Mouse (Mus musculus): ENCODE data around the gene Exoc4. TPM values are rescaled to one million over a fixed set of nuclear protein-coding genes. Genes with fewer than 3 reads are reported as not detected.

The Exoc4 gene
- polyA plus RNA-seq, 1 experiment from 2014 or later, result 40.2 TPM

DNA sequence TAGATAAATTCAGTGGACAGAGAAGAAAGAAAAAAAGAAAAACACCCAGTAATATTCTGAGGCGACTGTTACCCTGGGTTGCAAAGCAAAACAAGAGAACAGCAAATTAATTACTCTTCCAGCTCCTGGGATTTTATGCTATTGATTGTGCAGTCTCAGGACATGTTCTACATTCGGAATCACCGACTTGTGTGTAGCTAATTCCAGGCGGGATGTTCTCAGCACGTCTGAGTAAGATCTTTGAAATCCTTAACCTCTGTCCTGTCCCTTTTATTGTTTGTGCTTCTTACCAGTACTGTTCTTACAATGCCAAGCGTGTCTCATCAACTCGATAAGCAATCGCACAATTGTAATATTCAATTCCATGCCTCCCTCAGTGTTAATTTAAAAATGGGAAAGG, 664.6 kb downstream of the Exoc4 start:
- H3K4me1 ChIP-seq (ENCODE audit: control insufficient read depth, insufficient read depth, low read length), result no peaks in the 10 kb centered on the region
- no peaks in the 10 kb centered on the region for H3K9me3 ChIP-seq (ENCODE audit: control insufficient read depth, low read depth, low read length)
- no peak overlapping the region for H3K4me3 ChIP-seq (ENCODE audit: low read depth, low read length)
- H3K27ac ChIP-seq (ENCODE audit: low read length), result no peak overlapping the region
- H3K27me3 ChIP-seq (ENCODE audit: control insufficient read depth, insufficient read depth, low read length), result no peaks in the 10 kb centered on the region
- H3K36me3 ChIP-seq (ENCODE audit: control insufficient read depth, insufficient read depth, low read length), result no peaks in the 10 kb centered on the region
- H3K9ac ChIP-seq (replicated peaks; ENCODE audit: low read depth, low read length), result no peak overlapping the region
- WGBS, result 86% methylated on average over 8 of the region's 8 CpGs
- H3K4me2 ChIP-seq (replicated peaks; ENCODE audit: low read depth, low read length), result no peak overlapping the region
- no peak for ATAC-seq (ENCODE audit: insufficient number of reproducible peaks, insufficient read depth, low FRiP score, low read depth)

DNA sequence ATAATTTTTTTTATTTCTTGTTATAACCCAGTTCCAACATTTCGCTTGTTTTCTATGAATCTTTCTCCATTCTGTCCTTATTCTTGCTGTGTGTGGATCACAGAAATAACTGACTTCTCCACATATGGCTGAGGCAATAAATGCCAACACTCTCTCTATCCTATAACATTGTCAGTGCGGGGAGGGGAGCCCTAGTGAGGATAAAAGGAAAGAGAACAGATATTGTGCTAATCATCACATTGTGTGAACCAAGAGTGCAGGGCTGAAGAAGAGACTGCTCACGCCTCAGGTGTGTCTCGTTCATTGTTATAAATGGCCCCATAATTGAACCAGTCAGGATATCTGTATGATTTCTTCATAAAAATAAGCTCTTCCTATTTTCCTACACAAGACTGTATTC, 665.1 kb downstream of the Exoc4 start:
- Histone ChIP-seq H3K36me3 (ENCODE audit: control insufficient read depth, insufficient read depth, low read length) (no peaks in the 10 kb centered on the region), H3K9ac (replicated peaks; ENCODE audit: low read depth, low read length) (no peak overlapping the region), H3K27ac (ENCODE audit: low read length) (no peak overlapping the region), H3K4me3 (ENCODE audit: low read depth, low read length) (no peak overlapping the region), H3K27me3 (ENCODE audit: control insufficient read depth, insufficient read depth, low read length) (no peaks in the 10 kb centered on the region), H3K4me1 (ENCODE audit: control insufficient read depth, insufficient read depth, low read length) (no peaks in the 10 kb centered on the region), H3K4me2 (replicated peaks; ENCODE audit: low read depth, low read length) (no peak overlapping the region), H3K9me3 (ENCODE audit: control insufficient read depth, low read depth, low read length) (no peaks in the 10 kb centered on the region)
- ATAC-seq (ENCODE audit: insufficient number of reproducible peaks, insufficient read depth, low FRiP score, low read depth), result no peak
- 91% methylated on average over 4 of the region's 4 CpGs for WGBS

DNA sequence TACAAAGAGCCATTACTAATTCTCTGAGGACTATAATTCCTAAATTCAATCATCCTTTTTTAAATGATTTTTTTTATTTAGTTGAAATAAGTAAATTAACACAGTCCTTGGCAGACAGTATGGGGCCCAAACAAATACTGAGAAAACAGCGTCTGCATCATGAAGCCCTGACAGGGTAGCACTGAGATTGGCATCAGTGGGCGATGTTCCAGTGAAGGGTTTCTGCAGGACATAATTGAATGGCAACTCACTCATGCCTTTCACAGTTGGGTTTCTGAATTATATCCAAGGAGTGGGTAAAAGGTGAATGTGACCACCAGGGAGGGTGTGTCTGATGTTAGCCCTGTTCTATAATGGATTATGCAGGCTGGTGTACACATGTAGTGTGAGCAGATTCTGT, 674.7 kb downstream of the Exoc4 start:
- Histone ChIP-seq H3K36me3 (ENCODE audit: control insufficient read depth, insufficient read depth, low read length) (no peaks in the 10 kb centered on the region), H3K4me3 (ENCODE audit: low read depth, low read length) (no peak overlapping the region), H3K4me1 (ENCODE audit: control insufficient read depth, insufficient read depth, low read length) (no peaks in the 10 kb centered on the region), H3K27me3 (ENCODE audit: control insufficient read depth, insufficient read depth, low read length) (no peaks in the 10 kb centered on the region), H3K27ac (ENCODE audit: low read length) (no peak overlapping the region), H3K9me3 (ENCODE audit: control insufficient read depth, low read depth, low read length) (no peaks in the 10 kb centered on the region), H3K4me2 (replicated peaks; ENCODE audit: low read depth, low read length) (no peak overlapping the region), H3K9ac (replicated peaks; ENCODE audit: low read depth, low read length) (no peak overlapping the region)
- 91% methylated on average over 2 of the region's 2 CpGs for WGBS
- no peak for ATAC-seq (ENCODE audit: insufficient number of reproducible peaks, insufficient read depth, low FRiP score, low read depth)

DNA sequence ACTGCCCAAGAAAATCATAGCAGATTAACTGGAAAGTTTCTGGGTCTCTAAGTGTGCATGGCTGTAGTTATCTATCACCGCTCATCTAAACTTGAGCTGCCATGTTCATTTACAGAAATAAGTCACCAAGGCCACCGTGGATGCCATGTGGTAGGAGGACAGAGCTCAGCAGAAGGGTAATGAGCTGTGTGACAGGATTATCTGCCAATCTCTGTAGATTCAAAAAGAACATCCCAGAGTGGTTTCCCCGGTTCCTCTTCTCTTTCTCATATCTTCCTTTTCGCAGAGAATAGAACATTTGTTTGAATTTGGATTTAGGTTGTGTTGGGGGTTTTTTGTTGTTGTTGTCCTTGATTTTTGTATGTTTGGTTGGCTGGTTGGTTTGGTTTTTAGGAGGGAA, 676.0 kb downstream of the Exoc4 start:
- no peak for ATAC-seq (ENCODE audit: insufficient number of reproducible peaks, insufficient read depth, low FRiP score, low read depth)
- Histone ChIP-seq H3K36me3 (ENCODE audit: control insufficient read depth, insufficient read depth, low read length) (no peaks in the 10 kb centered on the region), H3K9me3 (ENCODE audit: control insufficient read depth, low read depth, low read length) (no peaks in the 10 kb centered on the region), H3K27me3 (ENCODE audit: control insufficient read depth, insufficient read depth, low read length) (no peaks in the 10 kb centered on the region), H3K4me2 (replicated peaks; ENCODE audit: low read depth, low read length) (no peak overlapping the region), H3K9ac (replicated peaks; ENCODE audit: low read depth, low read length) (no peak overlapping the region), H3K4me3 (ENCODE audit: low read depth, low read length) (no peak overlapping the region), H3K4me1 (ENCODE audit: control insufficient read depth, insufficient read depth, low read length) (peaks cover 5% of the 10 kb centered on the region; the same call in 1 of the 2 replicates), H3K27ac (ENCODE audit: low read length) (no peak overlapping the region)
- 89% methylated on average over 4 of the region's 4 CpGs for WGBS

DNA sequence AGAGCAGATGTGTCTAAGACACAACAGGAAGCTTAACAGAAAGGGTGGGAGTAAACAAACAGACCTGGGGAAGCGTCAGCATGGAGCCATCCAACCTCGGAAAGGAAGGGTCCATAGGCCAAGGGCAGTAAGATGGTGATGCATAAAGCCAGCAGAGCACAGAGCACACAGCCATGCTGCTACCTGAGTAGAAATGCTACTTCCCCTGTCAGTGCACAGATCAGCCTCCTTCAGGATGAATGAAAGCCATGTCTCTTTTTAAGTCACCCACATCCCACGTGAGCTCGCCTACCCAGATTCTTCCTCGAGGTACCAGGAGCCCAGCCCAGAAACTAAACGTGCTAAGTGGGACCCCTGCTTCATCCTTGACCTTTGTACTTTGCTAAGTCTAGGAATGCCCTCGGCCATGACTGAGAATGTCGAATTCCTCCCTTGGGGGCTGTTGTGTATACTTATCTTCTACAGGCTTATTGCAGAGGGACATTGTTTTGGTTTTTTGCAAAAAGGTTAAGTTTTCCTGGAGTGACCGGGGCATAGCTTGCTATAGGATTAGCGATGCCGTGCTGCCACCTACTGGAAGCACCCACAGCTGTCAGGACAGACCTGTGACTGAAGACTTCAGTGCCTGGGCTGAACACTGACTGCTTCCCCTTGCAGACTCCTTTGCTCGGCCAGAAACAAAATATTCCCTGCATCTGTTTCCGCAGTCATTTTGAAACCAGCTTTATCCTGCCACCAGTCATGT, 680.6 kb downstream of the Exoc4 start:
- Histone ChIP-seq H3K9me3 (ENCODE audit: control insufficient read depth, low read depth, low read length) (no peaks in the 10 kb centered on the region), H3K4me2 (replicated peaks; ENCODE audit: low read depth, low read length) (no peak overlapping the region), H3K4me3 (ENCODE audit: low read depth, low read length) (no peak overlapping the region), H3K9ac (replicated peaks; ENCODE audit: low read depth, low read length) (no peak overlapping the region), H3K4me1 (ENCODE audit: control insufficient read depth, insufficient read depth, low read length) (peaks cover 5% of the 10 kb centered on the region; the same call in 1 of the 2 replicates), H3K36me3 (ENCODE audit: control insufficient read depth, insufficient read depth, low read length) (no peaks in the 10 kb centered on the region), H3K27ac (ENCODE audit: low read length) (no peak overlapping the region), H3K27me3 (ENCODE audit: control insufficient read depth, insufficient read depth, low read length) (no peaks in the 10 kb centered on the region)
- 17% methylated on average over 13 of the region's 13 CpGs for WGBS
- peak; percentile 75; the same call in 1 of the 2 replicates for ATAC-seq (ENCODE audit: insufficient number of reproducible peaks, insufficient read depth, low FRiP score, low read depth)

DNA sequence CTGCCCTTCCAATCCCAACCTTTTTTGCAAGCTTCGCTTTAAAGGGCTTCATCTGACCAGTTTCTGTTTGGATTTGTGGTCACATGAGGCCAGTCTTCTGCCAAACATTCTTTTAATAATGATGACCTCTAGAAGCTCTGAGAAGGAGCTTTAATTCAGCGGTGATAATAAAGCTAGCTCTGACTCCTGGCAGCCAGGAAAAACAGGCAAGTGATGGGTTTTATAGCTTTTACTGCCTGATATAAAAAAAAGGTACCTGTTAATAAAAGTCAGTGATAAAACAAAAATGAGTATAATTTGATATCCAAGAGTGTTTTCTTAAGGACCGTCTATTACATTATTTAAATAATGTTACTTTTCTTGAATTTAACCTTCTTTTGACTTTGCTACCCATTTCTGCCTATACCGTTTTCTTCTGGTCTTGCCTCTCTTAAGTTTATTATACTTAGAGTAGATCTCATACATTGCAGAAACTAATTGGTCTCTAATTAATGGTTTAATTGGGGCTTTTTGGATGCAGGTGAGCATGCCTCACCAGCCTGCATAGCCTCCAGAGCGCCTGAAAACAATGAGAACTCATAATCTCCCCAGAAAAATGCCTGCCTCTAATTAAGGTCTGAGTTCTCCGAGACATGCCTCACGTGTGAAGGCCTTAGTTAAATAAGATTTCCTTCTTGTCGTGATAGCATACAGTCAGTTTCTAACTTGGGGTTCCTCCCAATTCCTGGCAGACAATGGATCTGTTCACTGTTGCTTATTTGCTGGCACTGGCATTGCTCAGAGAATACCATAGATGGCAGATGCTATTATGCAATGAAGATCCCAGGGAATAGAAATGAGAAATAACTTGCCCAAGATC, 681.4 kb downstream of the Exoc4 start:
- H3K4me1 ChIP-seq (ENCODE audit: control insufficient read depth, insufficient read depth, low read length), result peaks cover 5% of the 10 kb centered on the region; the same call in 1 of the 2 replicates
- H3K36me3 ChIP-seq (ENCODE audit: control insufficient read depth, insufficient read depth, low read length), result no peaks in the 10 kb centered on the region
- no peaks in the 10 kb centered on the region for H3K27me3 ChIP-seq (ENCODE audit: control insufficient read depth, insufficient read depth, low read length)
- H3K27ac ChIP-seq (ENCODE audit: low read length), result no peak overlapping the region
- no peak for ATAC-seq (ENCODE audit: insufficient number of reproducible peaks, insufficient read depth, low FRiP score, low read depth)
- WGBS, result 70% methylated on average over 8 of the region's 8 CpGs
- H3K9ac ChIP-seq (replicated peaks; ENCODE audit: low read depth, low read length), result no peak overlapping the region
- no peaks in the 10 kb centered on the region for H3K9me3 ChIP-seq (ENCODE audit: control insufficient read depth, low read depth, low read length)
- no peak overlapping the region for H3K4me3 ChIP-seq (ENCODE audit: low read depth, low read length)
- no peak overlapping the region for H3K4me2 ChIP-seq (replicated peaks; ENCODE audit: low read depth, low read length)

DNA sequence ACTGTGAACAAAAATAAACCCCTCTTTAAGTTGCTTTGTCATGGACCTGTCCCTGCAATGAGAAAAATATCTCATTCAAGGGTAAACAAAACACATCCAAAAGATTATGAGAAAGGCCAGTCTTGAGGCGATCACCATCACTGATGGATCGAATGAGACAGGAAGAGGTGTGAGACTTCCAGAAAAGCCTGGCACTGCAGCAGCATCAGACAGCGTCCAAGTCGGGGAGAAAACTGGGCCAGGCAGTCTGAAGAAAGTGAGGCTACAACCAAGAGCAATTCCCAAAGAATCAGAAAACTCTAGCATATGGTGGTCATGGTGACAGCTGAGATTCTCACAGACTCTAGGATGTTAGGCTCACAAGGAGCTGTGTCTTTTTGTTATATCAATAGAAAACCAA, 689.0 kb downstream of the Exoc4 start:
- WGBS, result 93% methylated on average over 4 of the region's 4 CpGs

DNA sequence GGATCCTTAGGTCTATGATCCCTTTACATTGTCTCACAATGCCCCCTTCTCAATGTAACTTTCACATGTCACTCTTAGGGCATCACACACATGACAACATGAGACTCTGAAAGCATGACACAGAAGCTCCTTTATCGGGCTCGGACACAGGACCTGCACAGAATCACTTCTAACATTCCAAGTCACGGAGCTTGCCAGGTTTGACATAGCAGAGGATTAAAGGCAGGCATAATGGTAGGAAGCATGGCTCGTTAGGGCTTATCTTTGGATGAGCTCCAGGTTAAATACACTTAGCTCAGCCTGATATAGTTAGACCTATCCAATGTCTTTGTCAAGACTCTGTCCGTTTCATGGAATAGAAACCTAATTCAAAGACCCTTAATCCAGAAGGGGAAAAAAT, 690.3 kb downstream of the Exoc4 start:
- no peak overlapping the region for H3K27ac ChIP-seq (ENCODE audit: low read length)
- WGBS, result 55% methylated on average over 5 of the region's 5 CpGs
- no peak overlapping the region for H3K9ac ChIP-seq (replicated peaks; ENCODE audit: low read depth, low read length)

More for the DNA sequence above, 689.0 kb downstream of the Exoc4 start:
- no peak for ATAC-seq (ENCODE audit: insufficient number of reproducible peaks, insufficient read depth, low FRiP score, low read depth)
- Histone ChIP-seq H3K4me1 (ENCODE audit: control insufficient read depth, insufficient read depth, low read length) (no peaks in the 10 kb centered on the region), H3K4me3 (ENCODE audit: low read depth, low read length) (no peak overlapping the region), H3K9ac (replicated peaks; ENCODE audit: low read depth, low read length) (no peak overlapping the region), H3K9me3 (ENCODE audit: control insufficient read depth, low read depth, low read length) (no peaks in the 10 kb centered on the region), H3K27ac (ENCODE audit: low read length) (no peak overlapping the region), H3K27me3 (ENCODE audit: control insufficient read depth, insufficient read depth, low read length) (no peaks in the 10 kb centered on the region), H3K36me3 (ENCODE audit: control insufficient read depth, insufficient read depth, low read length) (no peaks in the 10 kb centered on the region), H3K4me2 (replicated peaks; ENCODE audit: low read depth, low read length) (no peak overlapping the region)

More for the DNA sequence above, 690.3 kb downstream of the Exoc4 start:
- H3K36me3 ChIP-seq (ENCODE audit: control insufficient read depth, insufficient read depth, low read length), result no peaks in the 10 kb centered on the region
- no peak overlapping the region for H3K4me2 ChIP-seq (replicated peaks; ENCODE audit: low read depth, low read length)
- no peaks in the 10 kb centered on the region for H3K9me3 ChIP-seq (ENCODE audit: control insufficient read depth, low read depth, low read length)
- H3K4me3 ChIP-seq (ENCODE audit: low read depth, low read length), result no peak overlapping the region
- no peaks in the 10 kb centered on the region for H3K4me1 ChIP-seq (ENCODE audit: control insufficient read depth, insufficient read depth, low read length)
- H3K27me3 ChIP-seq (ENCODE audit: control insufficient read depth, insufficient read depth, low read length), result no peaks in the 10 kb centered on the region
- ATAC-seq (ENCODE audit: insufficient number of reproducible peaks, insufficient read depth, low FRiP score, low read depth), result no peak
